Comparison of ENCODE assay signal across 12 mouse cellular contexts in the genomic region with DNA sequence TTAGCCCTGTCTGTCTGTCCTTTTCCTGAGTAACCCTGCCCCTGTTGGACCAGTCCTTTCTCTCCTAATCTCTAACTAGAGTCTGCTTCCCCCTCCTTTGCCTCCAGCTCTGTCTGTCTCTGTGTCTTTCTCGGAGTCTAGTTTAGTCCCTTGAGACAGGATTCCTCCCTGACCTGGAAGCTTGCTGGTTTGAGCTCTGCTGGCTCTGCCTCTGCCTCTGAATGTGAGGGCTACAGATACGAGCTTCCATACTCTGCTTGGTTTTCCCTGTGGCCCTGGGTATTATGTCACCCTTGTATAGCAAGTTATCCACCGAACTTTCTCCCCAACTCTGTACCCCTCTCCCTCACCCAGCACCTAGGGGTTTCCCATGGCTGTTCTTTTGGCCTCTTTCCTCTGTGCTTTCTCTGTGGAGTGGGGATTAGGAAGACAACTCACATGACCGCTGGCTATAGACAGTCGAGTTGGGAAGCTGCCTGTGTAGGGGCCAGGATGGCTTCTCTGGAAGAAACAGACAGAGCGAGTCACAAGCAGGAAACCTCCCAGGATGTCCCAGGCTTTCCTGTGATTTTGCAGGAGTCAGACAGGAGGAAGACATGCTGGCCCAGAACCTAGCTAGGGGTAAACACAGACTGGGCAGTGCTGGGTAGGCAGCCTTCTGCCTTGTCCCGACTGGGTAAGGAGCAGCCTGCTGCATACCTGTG. TPM values are rescaled to one million over a fixed set of nuclear protein-coding genes. Genes with fewer than 3 reads are reported as not detected.
DNase-seq lines count a peak whose midpoint lies in the region; ATAC-seq and TF ChIP-seq lines count a peak whose summit lies in the region.
"Had no signal": no experiment of that assay in that cellular context is flagged by ENCODE, and none has a peak within 500 bp of the region (broad histone marks: within the 10 kb centered on the region; RNA-seq: fewer than 3 reads in every experiment).

No protein-coding gene starts in this region.

- no peaks in the 10 kb centered on the region for H3K27me3 ChIP-seq in kidney, adult 2 months (replicated peaks; ENCODE audit: control insufficient read depth, insufficient read depth, low read length)
- H3K27me3 ChIP-seq in kidney, embryonic 14.5 days (ENCODE audit: control insufficient read depth, insufficient read depth, low read length) = no peaks in the 10 kb centered on the region
- no peaks in the 10 kb centered on the region for H3K27me3 ChIP-seq in heart, embryonic 14.5 days (ENCODE audit: control insufficient read depth, insufficient read depth, low read length)
- H3K27me3 ChIP-seq in lung, embryonic 16.5 days (ENCODE audit: control insufficient read depth, insufficient read depth, low read depth, low read length) = no peaks in the 10 kb centered on the region
- H3K27me3 ChIP-seq in intestine, postnatal 0 days (replicated peaks; ENCODE audit: control insufficient read depth, insufficient read depth, low read length) = no peaks in the 10 kb centered on the region
- H3K27me3 ChIP-seq: intestine, embryonic 15.5 days; midbrain, embryonic 12.5 days; stomach, embryonic 15.5 days had no signal

- H3K4me1 ChIP-seq in kidney, adult 2 months (ENCODE audit: control insufficient read depth, insufficient read depth, low read length) = peaks cover 4% of the 10 kb centered on the region; the same call in 1 of the 2 replicates
- peaks cover 5% of the 10 kb centered on the region; the same call in 1 of the 2 replicates for H3K4me1 ChIP-seq in kidney, embryonic 14.5 days (ENCODE audit: control insufficient read depth, insufficient read depth, low read length)
- H3K4me1 ChIP-seq in heart, embryonic 14.5 days (ENCODE audit: control insufficient read depth in 2 of 2, insufficient read depth in 2 of 2, low read length in 2 of 2) = peaks cover 16 to 21% of the 10 kb centered on the region in 2 experiments
- peaks cover 16% of the 10 kb centered on the region; the same call in 1 of the 2 replicates for H3K4me1 ChIP-seq in lung, embryonic 16.5 days (replicated peaks; ENCODE audit: control insufficient read depth, insufficient read depth, low read length)
- H3K4me1 ChIP-seq in intestine, postnatal 0 days (replicated peaks; ENCODE audit: control insufficient read depth, insufficient read depth, low read length) = no peaks in the 10 kb centered on the region; the same call in 1 of the 2 replicates

- no peak overlapping the region for H3K4me2 ChIP-seq in kidney, embryonic 14.5 days (replicated peaks; ENCODE audit: low read depth, low read length)
- H3K4me2 ChIP-seq in heart, embryonic 14.5 days (ENCODE audit: low read length) = peak overlapping the region; percentile 31; the same call in 1 of the 2 replicates
- H3K4me2 ChIP-seq in lung, embryonic 16.5 days (ENCODE audit: low read depth, low read length) = peak overlapping the region; percentile 6; the same call in 1 of the 2 replicates
- H3K4me2 ChIP-seq in intestine, postnatal 0 days (replicated peaks; ENCODE audit: low read depth) = no peak overlapping the region
- H3K4me2 ChIP-seq: intestine, embryonic 15.5 days; midbrain, embryonic 12.5 days; stomach, embryonic 15.5 days had no signal

- no peaks in the 10 kb centered on the region for H3K9me3 ChIP-seq in kidney, embryonic 14.5 days (ENCODE audit: control insufficient read depth, low read length)
- H3K9me3 ChIP-seq in heart, embryonic 14.5 days (ENCODE audit: control insufficient read depth, low read length) = no peaks in the 10 kb centered on the region
- H3K9me3 ChIP-seq in lung, embryonic 16.5 days (ENCODE audit: control insufficient read depth, low read length) = no peaks in the 10 kb centered on the region
- H3K9me3 ChIP-seq in intestine, postnatal 0 days (ENCODE audit: control insufficient read depth) = no peaks in the 10 kb centered on the region
- H3K9me3 ChIP-seq: intestine, embryonic 15.5 days; midbrain, embryonic 12.5 days; stomach, embryonic 15.5 days had no signal

- H3K36me3 ChIP-seq in kidney, adult 2 months (ENCODE audit: control insufficient read depth, insufficient read depth, low read length) = no peaks in the 10 kb centered on the region
- H3K36me3 ChIP-seq in kidney, embryonic 14.5 days (ENCODE audit: control insufficient read depth, insufficient read depth, low read length) = no peaks in the 10 kb centered on the region
- H3K36me3 ChIP-seq in heart, embryonic 14.5 days (ENCODE audit: control insufficient read depth, insufficient read depth, low read length) = no peaks in the 10 kb centered on the region
- no peaks in the 10 kb centered on the region for H3K36me3 ChIP-seq in lung, embryonic 16.5 days (ENCODE audit: control insufficient read depth, insufficient read depth, low read length)
- H3K36me3 ChIP-seq in intestine, postnatal 0 days (ENCODE audit: control insufficient read depth, insufficient read depth) = peaks cover 5% of the 10 kb centered on the region; the same call in 1 of the 2 replicates
- H3K36me3 ChIP-seq: intestine, embryonic 15.5 days; midbrain, embryonic 12.5 days; stomach, embryonic 15.5 days had no signal

- no peak for TF ChIP-seq CTCF in kidney, adult 2 months (conservative IDR thresholded peaks at IDR 0.05; ENCODE audit: insufficient read depth, insufficient read length, low read depth, low read length)
- no peak for TF ChIP-seq CTCF in intestine, postnatal 0 days (IDR thresholded peaks at IDR 0.05; ENCODE audit: low read depth)

- peak; percentile 54 for DNase-seq in kidney, adult 2 months
- peak; percentile 80 for DNase-seq in adipocyte (ENCODE audit: low spot score)
- DNase-seq in left cerebral cortex, adult 8-10 months (ENCODE audit: low spot score in 2 of 2) = no peak
- DNase-seq: cerebellum, adult 11 months had no signal

- H3K9ac ChIP-seq in kidney, embryonic 14.5 days (ENCODE audit: low read depth, low read length) = no peak overlapping the region
- H3K9ac ChIP-seq in heart, embryonic 14.5 days (ENCODE audit: low read length) = peak overlapping the region; percentile 25; the same call in 1 of the 2 replicates
- H3K9ac ChIP-seq in lung, embryonic 16.5 days (ENCODE audit: low read length) = peak overlapping the region; percentile 31; the same call in 1 of the 2 replicates
- H3K9ac ChIP-seq in intestine, postnatal 0 days (ENCODE audit: low read depth, low read length) = no peak overlapping the region
- H3K9ac ChIP-seq: intestine, embryonic 15.5 days; midbrain, embryonic 12.5 days; stomach, embryonic 15.5 days had no signal

- ATAC-seq in kidney, embryonic 14.5 days (ENCODE audit: low FRiP score, low TSS enrichment) = no peak
- no peak for ATAC-seq in heart, embryonic 14.5 days (ENCODE audit: insufficient number of reproducible peaks, insufficient read depth, low FRiP score, low read depth)
- peak; percentile 44; the same call in 1 of the 2 replicates for ATAC-seq in lung, embryonic 16.5 days (ENCODE audit: low read depth)
- ATAC-seq in intestine, postnatal 0 days = no peak
- ATAC-seq: activated CD4-positive, CD25-positive, alpha-beta regulatory T cell, adult 4 months; intestine, embryonic 15.5 days had no signal

- TF ChIP-seq POLR2A in kidney, adult 2 months (IDR thresholded peaks at IDR 0.05; ENCODE audit: low read depth, low read length) = no peak

- peak overlapping the region; percentile 36 for H3K27ac ChIP-seq in kidney, adult 2 months (ENCODE audit: insufficient read depth, low read depth, low read length)
- no peak overlapping the region for H3K27ac ChIP-seq in kidney, embryonic 14.5 days (ENCODE audit: low read depth, low read length)
- peak overlapping the region; percentile 47 to 51; a peak in 2 of 4 replicates for H3K27ac ChIP-seq in heart, embryonic 14.5 days (replicated peaks in 1 of 2; ENCODE audit: control insufficient read depth in 1 of 2, insufficient read depth in 1 of 2, low read depth in 2 of 2, low read length in 2 of 2)
- H3K27ac ChIP-seq in lung, embryonic 16.5 days (ENCODE audit: low read length) = peak overlapping the region; percentile 51
- H3K27ac ChIP-seq in intestine, postnatal 0 days (ENCODE audit: low read depth, low read length) = no peak overlapping the region
- H3K27ac ChIP-seq: intestine, embryonic 15.5 days; midbrain, embryonic 12.5 days; stomach, embryonic 15.5 days had no signal

- 49% methylated on average over 7 of the region's 7 CpGs for WGBS in kidney, adult 2 months
- WGBS in kidney, embryonic 14.5 days = 70% methylated on average over 7 of the region's 7 CpGs
- 40% methylated on average over 7 of the region's 7 CpGs for WGBS in heart, embryonic 14.5 days
- 43% methylated on average over 7 of the region's 7 CpGs for WGBS in lung, embryonic 16.5 days
- WGBS in intestine, postnatal 0 days = 49% methylated on average over 7 of the region's 7 CpGs

- no peak overlapping the region for H3K4me3 ChIP-seq in kidney, adult 2 months (ENCODE audit: insufficient read depth, low read depth, low read length)
- H3K4me3 ChIP-seq in kidney, embryonic 14.5 days (ENCODE audit: low read length) = no peak overlapping the region
- H3K4me3 ChIP-seq in heart, embryonic 14.5 days (ENCODE audit: control insufficient read depth in 1 of 2, insufficient read depth in 1 of 2, low read depth in 1 of 2, low read length in 2 of 2) = no peak overlapping the region
- no peak overlapping the region for H3K4me3 ChIP-seq in lung, embryonic 16.5 days (ENCODE audit: low read length)
- H3K4me3 ChIP-seq in intestine, postnatal 0 days (ENCODE audit: low read depth, low read length) = no peak overlapping the region
- H3K4me3 ChIP-seq: intestine, embryonic 15.5 days; midbrain, embryonic 12.5 days; stomach, embryonic 15.5 days had no signal

RNA-seq across cellular contexts. Expression of a gene that starts 2.3 kb away (rescaled TPM):
- polyA plus RNA-seq in kidney, adult 2 months (2012; rRNA removed) = 16.0 and 16.4 TPM in 2 replicates
- 2.0 and 4.5 TPM in 2 replicates for polyA plus RNA-seq in kidney, embryonic 14.5 days (2014; fragmentation: Nextera tagmentation; extraction: Ambion mirVana)
- polyA plus RNA-seq in heart, embryonic 14.5 days (2014; fragmentation: Nextera tagmentation; extraction: Ambion mirVana) = 4.0 and 4.4 TPM in 2 replicates
- 9.0 and 10.0 TPM in 2 replicates for polyA plus RNA-seq in lung, embryonic 16.5 days (2015; fragmentation: Nextera tagmentation; extraction: Ambion mirVana)
- 25.9 and 26.7 TPM in 2 replicates for polyA plus RNA-seq in intestine, postnatal 0 days (2015; fragmentation: Nextera tagmentation; extraction: Ambion mirVana)
- total RNA-seq in left cerebral cortex, adult 8-10 months (2022) = 1 to 10 TPM; 4.3 to 7.0 (median 6.4) TPM

RNA-seq across cellular contexts. Expression of a gene that starts 2.8 kb away (rescaled TPM):
- 0.64 and 7.0 TPM in 2 replicates for polyA plus RNA-seq in kidney, adult 2 months (2012; rRNA removed)
- 1.5 and 2.0 TPM in 2 replicates for polyA plus RNA-seq in kidney, embryonic 14.5 days (2014; fragmentation: Nextera tagmentation; extraction: Ambion mirVana)
- 2.5 and 3.2 TPM in 2 replicates for polyA plus RNA-seq in heart, embryonic 14.5 days (2014; fragmentation: Nextera tagmentation; extraction: Ambion mirVana)
- polyA plus RNA-seq in lung, embryonic 16.5 days (2015; fragmentation: Nextera tagmentation; extraction: Ambion mirVana) = 3.1 and 5.7 TPM in 2 replicates
- polyA plus RNA-seq in intestine, postnatal 0 days (2015; fragmentation: Nextera tagmentation; extraction: Ambion mirVana) = 0.78 and 2.1 TPM in 2 replicates
- total RNA-seq in left cerebral cortex, adult 8-10 months (2022) = under 1 TPM in 1 of 4 experiments, not detected in 3; 0.32 TPM

RNA-seq across cellular contexts. Expression of a gene that starts 18.6 kb away (rescaled TPM):
- 19.1 and 19.8 TPM in 2 replicates for polyA plus RNA-seq in kidney, adult 2 months (2012; rRNA removed)
- polyA plus RNA-seq in kidney, embryonic 14.5 days (2014; fragmentation: Nextera tagmentation; extraction: Ambion mirVana) = 2.0 and 3.5 TPM in 2 replicates
- 2.6 and 2.7 TPM in 2 replicates for polyA plus RNA-seq in heart, embryonic 14.5 days (2014; fragmentation: Nextera tagmentation; extraction: Ambion mirVana)
- polyA plus RNA-seq in lung, embryonic 16.5 days (2015; fragmentation: Nextera tagmentation; extraction: Ambion mirVana) = 5.2 and 6.0 TPM in 2 replicates
- polyA plus RNA-seq in intestine, postnatal 0 days (2015; fragmentation: Nextera tagmentation; extraction: Ambion mirVana) = 2.7 and 3.4 TPM in 2 replicates
- 100 to 1,000 TPM; 127 to 156 (median 131) TPM for total RNA-seq in left cerebral cortex, adult 8-10 months (2022)

RNA-seq across cellular contexts. Expression of a gene that starts 42.4 kb away (rescaled TPM):
- polyA plus RNA-seq in kidney, adult 2 months (2012; rRNA removed) = 102 and 110 TPM in 2 replicates
- polyA plus RNA-seq in kidney, embryonic 14.5 days (2014; fragmentation: Nextera tagmentation; extraction: Ambion mirVana) = 203 and 238 TPM in 2 replicates
- 261 and 264 TPM in 2 replicates for polyA plus RNA-seq in heart, embryonic 14.5 days (2014; fragmentation: Nextera tagmentation; extraction: Ambion mirVana)
- polyA plus RNA-seq in lung, embryonic 16.5 days (2015; fragmentation: Nextera tagmentation; extraction: Ambion mirVana) = 216 and 226 TPM in 2 replicates
- polyA plus RNA-seq in intestine, postnatal 0 days (2015; fragmentation: Nextera tagmentation; extraction: Ambion mirVana) = 270 and 282 TPM in 2 replicates
- total RNA-seq in left cerebral cortex, adult 8-10 months (2022) = 10 to 100 TPM; 74.9 to 79.0 (median 77.2) TPM

RNA-seq across cellular contexts. Expression of a gene that starts 42.5 kb away (rescaled TPM):
- polyA plus RNA-seq in kidney, adult 2 months (2012; rRNA removed) = 15.6 and 18.7 TPM in 2 replicates
- 99.6 and 150 TPM in 2 replicates for polyA plus RNA-seq in kidney, embryonic 14.5 days (2014; fragmentation: Nextera tagmentation; extraction: Ambion mirVana)
- polyA plus RNA-seq in heart, embryonic 14.5 days (2014; fragmentation: Nextera tagmentation; extraction: Ambion mirVana) = 66.0 and 67.5 TPM in 2 replicates
- polyA plus RNA-seq in lung, embryonic 16.5 days (2015; fragmentation: Nextera tagmentation; extraction: Ambion mirVana) = 123 and 135 TPM in 2 replicates
- polyA plus RNA-seq in intestine, postnatal 0 days (2015; fragmentation: Nextera tagmentation; extraction: Ambion mirVana) = 17.9 and 19.0 TPM in 2 replicates
- total RNA-seq in left cerebral cortex, adult 8-10 months (2022) = 10 to 100 TPM; 25.9 to 32.9 (median 30.5) TPM

Comparison
In these comparisons a context has a peak if more than half of its experiments do, and no peak if none do; other contexts are left out.
1. H3K27ac ChIP-seq: peak in kidney, adult 2 months (single experiment), heart, embryonic 14.5 days (2 of 2) and lung, embryonic 16.5 days (single experiment); none in kidney, embryonic 14.5 days (single experiment) and intestine, postnatal 0 days (single experiment).
2. DNase-seq: peak in kidney, adult 2 months (single experiment) and adipocyte (single experiment); none in left cerebral cortex, adult 8-10 months (0 of 2).
3. H3K4me2 ChIP-seq: peak in heart, embryonic 14.5 days (single experiment) and lung, embryonic 16.5 days (single experiment); none in kidney, embryonic 14.5 days (single experiment) and intestine, postnatal 0 days (single experiment).
4. H3K9ac ChIP-seq: peak in heart, embryonic 14.5 days (single experiment) and lung, embryonic 16.5 days (single experiment); none in kidney, embryonic 14.5 days (single experiment) and intestine, postnatal 0 days (single experiment).